Mouse (Mus musculus): ENCODE measurements around the gene Stk26. TPM values are rescaled to one million over a fixed set of nuclear protein-coding genes. Genes with fewer than 3 reads are reported as not detected.

Stk26 gene
- 0.71 and 1.0 TPM in 2 replicates for polyA plus RNA-seq (2015; fragmentation: Nextera tagmentation; extraction: Ambion mirVana)

DNA sequence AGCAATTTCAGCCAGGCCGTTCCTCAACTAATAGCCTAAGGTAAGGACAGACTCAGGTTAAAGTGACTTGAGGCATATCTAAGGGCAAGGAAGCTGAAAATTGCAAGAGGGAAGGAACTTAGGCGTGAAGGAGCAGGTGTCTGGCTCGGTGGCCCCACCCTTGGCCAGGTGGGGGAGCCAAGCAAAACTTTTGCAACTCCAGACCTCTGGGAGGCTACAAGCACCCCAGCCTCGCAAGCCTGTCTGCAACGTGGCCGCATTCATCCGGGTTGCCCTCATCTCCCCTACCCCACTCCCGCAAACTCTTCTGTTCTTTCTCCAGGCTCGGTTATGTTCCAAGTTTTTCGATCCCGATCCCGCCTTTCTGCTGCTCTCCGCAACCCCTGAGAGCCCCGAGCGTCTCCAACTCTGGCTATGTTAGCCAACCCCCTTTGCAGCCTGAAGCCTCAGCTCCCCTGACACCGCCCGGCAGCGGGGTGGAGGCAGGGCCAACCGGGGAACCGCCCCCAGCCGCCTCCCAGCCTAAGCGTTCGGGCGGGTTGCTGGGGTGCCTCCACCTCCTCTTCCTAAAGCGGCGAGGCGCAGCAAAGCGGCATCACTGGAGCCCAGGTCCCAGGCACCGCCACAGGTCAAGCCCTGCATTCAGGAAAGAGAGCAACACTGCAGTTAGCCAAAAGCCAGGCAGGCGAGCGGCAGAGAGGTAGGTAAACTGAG lies at the start of gene Stk26:
TSS of gene Stk26 (plus strand) at position 201 of the 714 bp plus-strand sequence.
- peaks cover 3% of the 10 kb centered on the region; the same call in 1 of the 2 replicates for H3K4me1 ChIP-seq (replicated peaks)
- peaks cover 25% of the 10 kb centered on the region; the same call in 1 of the 2 replicates for H3K27me3 ChIP-seq
- no peak within 1 kb of the TSS for H3K27ac ChIP-seq
- H3K4me3 ChIP-seq (replicated peaks): peak within 1 kb of the TSS; percentile 46
- ATAC-seq: peak; percentile 86
- H3K9ac ChIP-seq (replicated peaks): peak within 1 kb of the TSS; percentile 39
- H3K9me3 ChIP-seq: no peaks in the 10 kb centered on the region
- H3K36me3 ChIP-seq: no peaks in the 10 kb centered on the region
- 21% methylated on average over 31 of the region's 31 CpGs for WGBS
- peak within 1 kb of the TSS; percentile 76 for H3K4me2 ChIP-seq (replicated peaks)

DNA sequence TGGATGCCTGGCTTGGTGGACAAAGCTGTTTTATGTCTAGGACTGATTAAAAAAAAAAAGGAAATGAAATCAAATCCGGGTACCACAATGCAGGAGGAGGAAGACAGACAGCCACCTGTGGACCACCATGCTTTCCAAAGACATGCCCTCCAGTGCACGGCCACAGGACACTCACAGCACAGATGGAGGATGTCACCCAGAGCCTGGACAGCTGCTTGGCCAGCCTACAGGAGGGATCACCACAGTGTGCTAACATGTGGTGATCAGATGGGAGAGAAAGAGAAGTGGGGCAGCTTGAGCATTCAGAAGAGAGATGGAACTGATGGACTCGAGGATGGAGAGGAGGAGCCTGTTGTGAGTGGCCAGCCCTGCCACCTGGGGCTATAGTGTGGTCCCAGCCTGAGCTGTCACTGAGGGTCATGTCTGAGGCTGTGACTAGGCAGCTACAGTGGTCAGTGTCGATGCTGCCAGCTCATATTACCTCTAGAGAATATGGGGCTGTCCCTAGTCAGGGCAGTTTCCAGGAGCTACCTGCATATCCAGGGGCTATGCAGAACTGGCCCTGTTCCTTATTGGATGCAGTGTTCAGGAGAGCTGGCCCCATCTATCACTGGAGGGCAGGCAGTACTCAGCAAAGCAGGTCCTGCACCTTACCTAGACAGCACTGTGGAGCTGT lies 47.7 kb upstream of the Stk26 start:
- Histone ChIP-seq H3K27ac (no peak overlapping the region), H3K4me3 (replicated peaks) (no peak overlapping the region), H3K9me3 (no peaks in the 10 kb centered on the region), H3K9ac (replicated peaks) (no peak overlapping the region), H3K27me3 (peaks cover 30% of the 10 kb centered on the region), H3K4me2 (replicated peaks) (no peak overlapping the region), H3K4me1 (replicated peaks) (no peaks in the 10 kb centered on the region), H3K36me3 (no peaks in the 10 kb centered on the region)
- WGBS: 55% methylated on average over 4 of the region's 4 CpGs
- ATAC-seq: no peak

DNA sequence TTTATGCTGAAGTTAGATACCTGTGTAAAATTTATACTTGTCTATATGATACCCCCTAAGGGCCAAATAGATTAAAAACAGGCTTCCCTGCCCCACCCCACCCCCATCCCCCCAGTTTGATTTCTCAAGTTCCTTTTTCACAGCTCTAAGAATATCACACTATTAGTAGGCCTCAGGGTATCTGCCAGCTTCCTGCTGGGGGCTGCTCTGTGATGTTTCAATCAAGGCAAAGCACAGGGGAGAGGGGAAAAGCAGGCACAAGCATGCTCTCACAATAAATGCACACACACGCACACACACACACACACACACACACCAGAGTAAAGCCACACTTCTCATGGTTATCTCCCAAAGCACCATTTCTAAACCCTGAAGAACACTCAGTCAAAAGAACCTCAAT lies 43.0 kb upstream of the Stk26 start:
- Histone ChIP-seq H3K36me3 (no peaks in the 10 kb centered on the region), H3K4me3 (replicated peaks) (no peak overlapping the region), H3K9ac (replicated peaks) (no peak overlapping the region), H3K9me3 (no peaks in the 10 kb centered on the region), H3K4me2 (replicated peaks) (no peak overlapping the region), H3K27ac (no peak overlapping the region), H3K27me3 (peaks cover 33% of the 10 kb centered on the region), H3K4me1 (replicated peaks) (0 out of 2 replicates have a peak, but pooled peaks cover 8% of the 10 kb centered on the region)
- 44% methylated on average over 1 of the region's 1 CpGs for WGBS
- ATAC-seq: peak; percentile 74

DNA sequence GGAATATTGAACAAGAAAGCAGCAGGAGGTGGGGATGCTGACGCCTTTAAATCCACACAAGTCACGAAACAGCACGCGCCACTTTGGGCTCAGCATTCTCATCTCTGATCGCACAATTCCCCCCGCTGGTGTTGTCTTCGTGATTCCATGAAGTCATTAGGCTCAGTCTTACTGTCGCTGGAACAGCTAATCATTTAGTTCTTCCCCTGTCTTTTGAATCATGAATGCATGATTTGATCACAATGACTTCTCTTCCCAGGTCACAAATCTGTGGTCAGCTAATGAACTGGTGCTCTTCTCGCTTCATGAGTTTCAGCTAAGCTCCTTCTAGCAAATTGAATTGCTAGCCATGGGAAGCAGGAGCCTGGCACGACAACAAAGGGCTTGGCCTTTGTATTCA lies 42.3 kb upstream of the Stk26 start:
- 21% methylated on average over 10 of the region's 10 CpGs for WGBS
- H3K4me3 ChIP-seq (replicated peaks): no peak overlapping the region
- H3K36me3 ChIP-seq: no peaks in the 10 kb centered on the region
- no peak overlapping the region for H3K4me2 ChIP-seq (replicated peaks)
- no peak for ATAC-seq
- H3K4me1 ChIP-seq (replicated peaks): 0 out of 2 replicates have a peak, but pooled peaks cover 8% of the 10 kb centered on the region
- no peak overlapping the region for H3K27ac ChIP-seq
- H3K9me3 ChIP-seq: no peaks in the 10 kb centered on the region
- no peak overlapping the region for H3K9ac ChIP-seq (replicated peaks)
- peaks cover 27% of the 10 kb centered on the region for H3K27me3 ChIP-seq

DNA sequence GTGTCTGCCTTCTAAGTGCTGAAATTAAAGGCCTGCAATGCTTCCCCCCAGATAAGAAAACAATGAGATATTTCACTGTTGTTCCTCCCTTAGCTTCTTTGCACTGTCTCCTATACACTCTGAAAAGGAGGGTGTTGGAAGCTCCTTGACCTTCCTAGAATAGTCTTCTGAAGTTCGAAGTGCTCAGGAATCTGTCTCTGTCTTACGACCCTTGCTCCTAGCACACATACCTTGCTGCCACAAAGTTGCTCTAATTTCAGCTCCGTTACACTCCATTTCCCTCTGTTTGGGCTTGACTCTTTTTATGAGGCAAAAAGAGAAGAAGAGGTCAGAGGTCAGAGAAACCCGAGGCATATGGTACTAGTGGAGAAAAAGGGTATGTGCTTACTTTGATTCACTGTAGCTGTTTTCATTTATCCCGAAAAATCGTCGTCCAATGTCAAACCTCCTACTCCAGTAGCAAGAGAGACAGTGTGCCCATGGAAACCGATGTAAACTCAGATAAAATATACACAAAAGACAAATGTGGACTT lies 41.1 kb upstream of the Stk26 start:
- ATAC-seq: no peak
- Histone ChIP-seq H3K9me3 (no peaks in the 10 kb centered on the region), H3K4me3 (replicated peaks) (no peak overlapping the region), H3K27ac (no peak overlapping the region), H3K9ac (replicated peaks) (no peak overlapping the region), H3K36me3 (no peaks in the 10 kb centered on the region), H3K27me3 (peaks cover 20% of the 10 kb centered on the region; the same call in 1 of the 2 replicates), H3K4me1 (replicated peaks) (0 out of 2 replicates have a peak, but pooled peaks cover 8% of the 10 kb centered on the region), H3K4me2 (replicated peaks) (no peak overlapping the region)
- WGBS: 63% methylated on average over 8 of the region's 8 CpGs

DNA sequence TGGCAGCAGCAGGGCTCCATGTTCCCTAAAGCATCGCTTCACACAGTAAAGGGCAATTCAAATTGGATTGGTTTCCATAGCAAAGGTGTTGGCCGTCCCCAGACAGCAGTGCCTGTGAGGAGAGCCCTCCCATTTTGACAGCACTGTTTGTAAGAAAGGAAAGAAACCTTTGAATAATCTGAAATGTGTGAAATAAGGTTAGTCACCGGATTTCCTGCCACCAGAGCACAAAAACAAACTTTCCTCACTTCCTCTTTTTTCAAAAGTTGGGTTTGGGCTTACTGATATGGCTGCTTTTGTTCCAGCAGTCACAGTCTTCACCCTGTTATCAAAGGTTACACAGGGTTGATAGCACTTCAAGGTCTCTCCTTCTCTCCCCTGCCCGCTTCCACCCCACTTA lies 35.2 kb upstream of the Stk26 start:
- no peak overlapping the region for H3K4me2 ChIP-seq (replicated peaks)
- no peak overlapping the region for H3K27ac ChIP-seq
- H3K4me1 ChIP-seq (replicated peaks): no peaks in the 10 kb centered on the region
- H3K9ac ChIP-seq (replicated peaks): no peak overlapping the region
- H3K36me3 ChIP-seq: no peaks in the 10 kb centered on the region
- H3K4me3 ChIP-seq (replicated peaks): no peak overlapping the region
- no peaks in the 10 kb centered on the region for H3K9me3 ChIP-seq
- peaks cover 9% of the 10 kb centered on the region; the same call in 1 of the 2 replicates for H3K27me3 ChIP-seq
- ATAC-seq: no peak
- WGBS: 45% methylated on average over 4 of the region's 4 CpGs

DNA sequence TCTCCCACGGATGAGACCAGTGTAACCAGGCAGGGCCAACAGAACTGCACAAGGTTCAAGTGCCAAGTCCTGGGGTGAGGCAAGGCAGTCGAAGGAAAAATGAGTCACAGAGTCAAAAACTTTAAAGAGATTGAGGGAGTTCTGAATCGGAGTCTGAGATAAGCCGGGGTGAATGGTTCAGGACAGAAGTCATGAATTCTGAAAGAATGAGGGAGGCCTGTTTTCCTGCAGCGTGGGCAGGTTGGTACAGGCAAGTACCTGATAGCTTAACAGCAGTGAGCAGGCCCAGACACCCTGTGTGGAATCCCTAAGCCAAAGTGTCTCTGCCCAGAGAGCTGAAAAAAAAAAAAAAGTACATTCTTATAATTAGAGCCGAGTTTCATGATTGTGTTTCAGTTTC lies 17.0 kb upstream of the Stk26 start:
- Histone ChIP-seq H3K4me3 (replicated peaks) (no peak overlapping the region), H3K9ac (replicated peaks) (no peak overlapping the region), H3K4me2 (replicated peaks) (no peak overlapping the region), H3K27ac (no peak overlapping the region), H3K36me3 (no peaks in the 10 kb centered on the region), H3K27me3 (no peaks in the 10 kb centered on the region), H3K4me1 (replicated peaks) (no peaks in the 10 kb centered on the region), H3K9me3 (no peaks in the 10 kb centered on the region)
- ATAC-seq: no peak
- 66% methylated on average over 6 of the region's 6 CpGs for WGBS

DNA sequence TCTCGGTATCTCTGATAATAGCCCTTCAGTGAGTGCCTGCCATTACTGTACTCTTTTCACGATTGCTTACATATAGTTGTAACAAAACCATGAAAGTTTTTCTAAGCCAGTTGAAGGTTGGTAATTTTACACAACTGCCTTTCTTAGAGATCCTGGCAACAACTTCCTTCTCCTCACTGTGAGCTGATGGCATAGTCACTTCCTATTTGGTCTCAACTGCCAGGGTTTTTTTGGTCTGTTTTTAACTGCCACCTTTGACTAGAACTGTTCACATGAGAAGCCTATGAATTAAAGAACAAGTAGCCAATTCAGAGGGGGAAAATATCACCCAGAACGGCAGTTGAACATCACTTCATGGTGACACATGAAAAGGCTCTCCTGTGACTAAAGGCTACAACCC lies 5.3 kb upstream of the Stk26 start:
- Histone ChIP-seq H3K9me3 (no peaks in the 10 kb centered on the region), H3K4me1 (replicated peaks) (no peaks in the 10 kb centered on the region), H3K27ac (no peak overlapping the region), H3K4me3 (replicated peaks) (no peak overlapping the region), H3K36me3 (no peaks in the 10 kb centered on the region), H3K4me2 (replicated peaks) (no peak overlapping the region), H3K9ac (replicated peaks) (no peak overlapping the region), H3K27me3 (peaks cover 9% of the 10 kb centered on the region; the same call in 1 of the 2 replicates)
- ATAC-seq: no peak
- WGBS: 77% methylated on average over 3 of the region's 3 CpGs

DNA sequence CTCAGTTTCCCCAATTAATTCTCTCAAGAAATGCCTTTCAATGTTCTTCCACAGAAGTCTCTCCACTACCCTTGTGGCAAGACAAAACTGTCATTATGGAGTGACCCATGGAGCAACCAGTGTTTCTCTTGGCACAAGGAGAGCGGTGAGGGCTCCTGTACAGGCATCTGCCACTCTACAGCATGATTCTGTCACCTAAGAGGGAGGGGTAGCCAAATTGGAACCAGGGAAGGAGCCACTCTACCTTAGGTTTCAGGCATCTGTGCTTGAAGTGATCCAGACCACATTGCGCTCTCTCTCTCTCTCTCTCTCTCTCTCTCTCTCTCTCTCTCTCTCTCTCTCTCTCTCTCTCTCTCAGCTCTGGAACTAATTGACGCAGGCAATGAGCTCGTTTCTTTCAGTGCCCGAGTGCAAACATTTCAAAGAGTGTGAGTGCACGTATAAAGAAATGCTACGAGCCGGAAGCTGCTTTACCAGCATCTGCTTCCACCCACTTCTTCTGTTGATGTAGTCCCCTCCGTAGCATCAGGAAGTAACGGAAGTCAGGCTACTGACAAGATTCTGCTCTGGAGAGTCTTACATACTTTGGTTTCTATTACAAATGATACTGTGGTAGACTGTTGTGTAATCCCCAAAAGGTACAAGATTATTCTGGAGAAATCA lies 4.7 kb upstream of the Stk26 start:
- H3K4me3 ChIP-seq (replicated peaks): no peak overlapping the region
- no peaks in the 10 kb centered on the region for H3K9me3 ChIP-seq
- no peak overlapping the region for H3K9ac ChIP-seq (replicated peaks)
- ATAC-seq: no peak
- 66% methylated on average over 10 of the region's 10 CpGs for WGBS
- H3K36me3 ChIP-seq: no peaks in the 10 kb centered on the region
- H3K4me1 ChIP-seq (replicated peaks): peaks cover 3% of the 10 kb centered on the region; the same call in 1 of the 2 replicates
- H3K27me3 ChIP-seq: peaks cover 15% of the 10 kb centered on the region; the same call in 1 of the 2 replicates
- no peak overlapping the region for H3K27ac ChIP-seq
- no peak overlapping the region for H3K4me2 ChIP-seq (replicated peaks)

DNA sequence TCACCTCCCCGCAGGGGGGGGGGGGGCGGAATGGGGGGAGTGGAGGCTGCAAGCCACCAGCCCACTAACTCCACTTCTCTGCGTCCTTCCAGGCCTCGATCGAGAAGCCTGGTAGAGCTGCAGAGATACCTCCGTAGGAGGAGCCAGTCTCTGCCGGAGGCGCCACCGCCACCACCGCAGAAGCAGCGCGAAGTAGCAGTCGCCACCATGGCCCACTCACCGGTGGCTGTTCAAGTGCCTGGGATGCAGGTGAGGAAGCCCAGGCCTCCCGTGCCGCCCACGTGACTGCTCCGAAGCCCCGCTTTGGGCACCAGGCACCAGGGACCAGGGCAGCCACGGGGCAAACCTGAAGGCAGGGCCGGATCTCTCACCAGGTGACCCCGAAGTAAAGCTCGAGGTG lies 740 bp downstream of the Stk26 start:
- Histone ChIP-seq H3K27me3 (peaks cover 25% of the 10 kb centered on the region; the same call in 1 of the 2 replicates), H3K9ac (replicated peaks) (peak overlapping the region; percentile 39), H3K4me3 (replicated peaks) (peak overlapping the region; percentile 46), H3K4me1 (replicated peaks) (peaks cover 3% of the 10 kb centered on the region; the same call in 1 of the 2 replicates), H3K4me2 (replicated peaks) (peak overlapping the region; percentile 76), H3K27ac (no peak overlapping the region), H3K9me3 (no peaks in the 10 kb centered on the region), H3K36me3 (no peaks in the 10 kb centered on the region)
- ATAC-seq: peak; percentile 82
- whole genome bisulfite sequencing: 21% methylated on average over 21 of the region's 23 CpGs

DNA sequence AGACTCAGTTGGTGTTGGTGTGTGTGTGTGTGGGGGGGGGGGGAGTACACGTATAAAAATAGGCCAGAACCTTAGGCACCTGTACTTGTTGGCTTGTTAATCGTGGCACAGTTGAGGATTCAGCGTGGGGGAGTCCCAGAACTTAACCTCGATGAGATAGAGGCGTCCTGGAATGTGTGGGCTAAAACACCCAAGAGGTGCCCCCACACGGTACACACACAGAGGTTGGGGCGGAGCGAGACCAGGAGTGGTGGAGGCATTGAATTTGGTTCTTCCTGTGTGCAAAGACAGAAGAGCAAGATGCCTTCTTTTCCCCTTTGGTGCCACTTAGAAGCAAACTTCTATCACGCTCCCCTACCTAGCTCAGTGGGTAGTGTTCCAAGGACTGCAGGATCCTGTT lies 1.2 kb downstream of the Stk26 start:
- Histone ChIP-seq H3K9ac (replicated peaks) (no peak overlapping the region), H3K27ac (no peak overlapping the region), H3K4me2 (replicated peaks) (peak overlapping the region; percentile 76), H3K4me1 (replicated peaks) (peaks cover 3% of the 10 kb centered on the region; the same call in 1 of the 2 replicates), H3K36me3 (no peaks in the 10 kb centered on the region), H3K4me3 (replicated peaks) (peak overlapping the region; percentile 46), H3K27me3 (peaks cover 25% of the 10 kb centered on the region; the same call in 1 of the 2 replicates), H3K9me3 (no peaks in the 10 kb centered on the region)
- no peak for ATAC-seq
- WGBS: 58% methylated on average over 9 of the region's 9 CpGs

All from midbrain, embryonic 13.5 days (tissue).